Mouse (Mus musculus) cerebellum, postnatal 4 days (tissue): ENCODE results near the gene Tex2.
"Not testable (repeated sequence)": the region's sequence is repeated elsewhere in the genome, so short reads cannot be mapped to it uniquely, and the experiment has no call there.

Experiments used
- DNase-seq, 2 experiments: peaks; one replicate each; pipeline ENCODE4 v3.0.0; 2022; ENCODE audit warnings: low spot score in 2 of 2, mixed read lengths in 1 of 2

Gene Tex2

DNA sequence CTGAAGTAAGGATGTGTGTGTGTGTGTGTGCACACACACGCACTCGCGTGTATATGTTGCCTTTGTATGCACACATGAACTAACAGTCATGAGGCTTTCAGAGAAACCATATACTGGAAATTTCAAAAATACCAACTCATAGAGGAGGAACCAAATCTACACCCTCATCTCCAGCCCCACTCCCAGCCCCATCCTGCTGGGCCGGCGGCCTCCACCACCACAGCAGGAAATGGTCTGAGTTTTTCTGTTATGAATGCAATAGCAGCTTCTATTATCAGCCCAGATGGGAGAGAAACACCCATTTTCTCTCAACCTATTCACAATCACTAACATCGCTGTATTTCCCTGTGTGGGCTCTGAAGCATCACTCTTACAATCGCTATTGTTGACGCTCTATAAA is 8.8 kb upstream of the Tex2 start:
- DNase-seq, result no peak

DNA sequence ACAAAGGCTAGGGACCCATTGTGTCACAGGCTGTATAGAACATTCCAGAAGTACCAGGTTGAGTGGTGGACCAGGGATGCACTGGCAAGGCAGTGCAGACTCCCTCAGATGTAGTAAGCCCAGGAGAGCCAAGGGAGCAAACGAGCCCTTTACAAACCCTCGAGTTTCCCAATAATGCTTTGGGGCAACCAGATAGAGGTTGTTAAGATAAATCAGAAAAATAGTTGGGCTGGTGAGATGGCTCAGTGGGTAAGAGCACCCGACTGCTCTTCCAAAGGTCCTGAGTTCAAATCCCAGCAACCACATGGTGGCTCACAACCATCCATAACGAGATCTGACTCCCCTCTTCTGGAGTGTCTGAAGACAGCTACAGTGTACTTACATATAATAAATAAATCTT is 5.5 kb upstream of the Tex2 start:
- DNase-seq, result not testable (repeated sequence)

DNA sequence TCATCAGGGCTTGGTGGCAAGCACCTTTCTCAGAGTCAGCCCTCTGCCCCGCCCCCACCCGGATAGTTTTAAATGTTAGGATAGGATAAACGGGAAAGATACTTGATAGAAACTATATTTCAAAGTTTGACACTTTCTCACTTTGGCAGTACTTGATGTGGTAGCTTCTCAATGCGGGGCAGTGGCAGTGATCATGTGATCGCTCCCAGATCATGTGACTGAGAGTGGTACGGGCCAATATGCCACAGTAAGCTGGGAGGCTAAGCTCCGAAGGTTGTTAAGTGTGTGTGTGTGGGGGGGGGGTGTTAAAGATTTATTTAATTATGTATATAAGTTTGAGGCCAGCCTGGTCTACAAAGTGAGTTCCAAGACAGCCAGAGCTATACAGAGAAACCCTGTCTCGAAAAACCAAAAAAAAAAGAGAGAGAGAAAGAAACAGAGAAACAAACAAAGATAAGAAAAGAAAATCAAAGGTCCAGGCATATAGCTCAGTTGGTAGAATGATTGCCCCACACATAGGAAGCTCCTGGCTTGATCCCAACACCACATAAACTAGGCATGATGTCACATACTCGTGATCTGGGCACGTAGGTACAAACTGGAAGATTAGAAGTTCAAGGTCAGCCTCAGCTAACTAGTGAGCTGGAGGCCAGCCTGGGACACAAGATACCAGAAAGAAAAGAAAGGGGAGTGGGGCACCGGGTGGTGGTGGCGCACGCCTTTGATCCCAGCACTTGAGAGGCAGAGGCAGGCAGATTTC is 4.8 kb upstream of the Tex2 start:
- DNase-seq, result no peak

DNA sequence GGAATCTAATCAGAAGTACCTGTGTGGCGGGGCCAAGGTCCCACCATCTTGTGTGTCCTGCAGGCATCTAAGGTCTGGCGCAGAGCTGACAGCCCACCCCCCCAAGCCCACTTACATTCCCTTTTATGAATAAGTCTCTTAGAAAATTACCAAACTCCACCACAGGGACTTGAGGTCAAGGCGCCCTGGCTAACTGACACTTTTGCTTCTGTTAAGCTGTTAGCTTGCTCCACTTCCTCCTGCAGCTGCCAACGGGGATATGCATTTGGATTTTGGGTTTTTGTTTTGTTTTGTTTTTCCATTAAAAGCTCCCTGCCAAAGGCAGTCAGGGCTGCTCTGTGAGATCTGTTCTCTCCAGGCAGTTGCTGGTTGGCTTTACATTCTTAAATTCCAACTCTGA is 2.3 kb upstream of the Tex2 start:
- no peak for DNase-seq

DNA sequence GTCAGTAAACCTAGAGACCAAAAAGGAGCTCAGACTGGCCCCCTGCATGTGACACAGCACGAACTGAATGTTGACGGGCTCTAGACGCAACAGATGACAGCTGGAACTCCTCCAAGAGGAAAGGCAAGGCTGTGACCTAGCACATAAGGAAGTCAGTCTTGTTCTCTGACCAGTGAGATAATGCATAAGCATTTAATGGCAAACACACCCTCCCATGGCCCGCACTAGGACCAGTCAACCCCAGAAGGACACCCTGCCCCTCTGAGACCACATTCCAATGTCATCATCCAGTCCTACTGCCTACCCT is 1.1 kb upstream of the Tex2 start:
- no peak for DNase-seq

DNA sequence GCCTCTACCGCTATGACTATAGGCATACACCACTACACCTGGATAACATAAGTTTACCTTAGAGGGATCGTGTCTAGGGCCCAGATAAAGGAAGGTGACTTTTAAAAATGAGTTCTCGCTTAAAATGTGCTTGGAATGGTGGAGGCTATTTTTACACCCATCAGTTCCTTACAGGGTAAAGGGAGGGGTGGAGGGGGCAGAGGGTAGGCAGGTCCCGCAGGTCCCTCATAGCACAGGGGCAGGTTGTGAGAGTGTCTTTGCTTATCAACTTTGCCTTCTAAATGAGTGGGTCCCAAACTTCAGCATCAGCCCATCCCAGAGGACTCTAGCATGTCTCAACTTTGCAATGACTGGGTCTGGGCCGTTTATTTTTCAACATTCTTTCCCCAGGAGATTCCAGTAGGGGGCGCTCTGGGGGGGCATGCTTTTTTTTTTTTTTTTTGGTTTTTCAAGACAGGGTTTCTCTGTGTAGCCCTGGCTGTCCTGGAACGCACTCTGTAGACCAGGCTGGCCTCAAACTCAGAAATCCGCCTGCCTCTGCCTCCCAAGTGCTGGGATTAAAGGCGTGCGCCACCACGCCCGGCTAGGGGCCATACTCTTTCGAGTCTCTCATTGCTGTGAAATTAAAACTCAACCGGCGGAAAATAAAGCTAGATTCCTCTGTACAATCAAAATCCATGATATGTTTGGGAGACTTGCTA is 565 bp upstream of the Tex2 start:
- DNase-seq, result no peak

DNA sequence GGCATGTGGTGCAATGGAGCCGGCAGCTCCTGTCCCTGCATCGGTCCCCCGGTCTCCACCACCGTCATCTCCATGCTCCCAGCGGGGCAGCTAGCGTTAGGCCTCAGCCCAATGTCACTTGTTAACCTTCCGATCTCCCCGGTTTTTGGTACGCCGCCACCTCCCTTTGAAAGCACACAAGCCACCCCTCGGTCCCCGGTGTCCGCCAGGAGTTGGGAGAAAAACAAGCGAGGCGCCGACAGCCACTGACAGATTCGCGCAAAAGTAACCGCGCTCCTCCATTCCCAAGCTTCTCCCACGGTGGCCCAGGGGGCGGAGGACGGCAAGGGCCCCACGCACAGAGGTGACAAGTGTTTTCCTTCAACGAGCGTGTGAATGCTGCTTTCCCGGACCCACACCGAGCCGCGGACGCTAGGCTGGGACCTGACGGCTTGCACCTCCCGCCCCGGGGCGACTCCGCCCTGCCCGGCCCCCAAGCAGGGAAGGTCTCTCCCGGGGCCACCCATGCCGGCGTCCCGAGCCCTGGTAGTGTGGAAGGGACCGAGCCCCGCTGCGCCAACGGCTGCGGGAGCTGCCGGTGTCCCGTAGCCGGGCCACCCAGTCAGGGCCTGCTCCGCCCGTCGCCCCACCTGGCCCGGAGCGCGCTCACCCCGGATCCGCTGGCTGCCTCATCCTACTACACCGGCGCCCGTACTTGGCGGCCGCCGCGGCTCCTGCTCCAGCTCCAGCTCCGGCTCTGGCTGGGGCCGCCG is 838 bp downstream of the Tex2 start:
- peak; percentile 18 to 27 for DNase-seq

DNA sequence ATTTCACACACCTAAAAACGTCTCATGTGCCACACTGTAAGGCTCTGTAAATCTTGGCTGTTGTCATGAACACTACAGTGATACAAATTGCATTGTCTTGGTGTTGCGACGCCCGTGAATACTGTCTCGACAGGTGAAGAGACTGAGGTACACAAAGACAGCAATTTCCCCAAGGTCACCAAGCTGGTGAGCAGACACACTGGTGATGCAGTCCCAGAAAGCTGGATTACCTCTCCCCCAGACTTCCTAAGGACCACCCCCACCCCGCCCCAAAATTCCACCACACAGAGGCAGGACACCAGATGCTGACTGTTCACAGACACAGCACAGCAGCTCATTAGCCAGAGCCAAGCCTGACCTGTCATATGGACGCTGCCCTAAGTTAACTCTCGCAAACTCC is 3.5 kb downstream of the Tex2 start:
- no peak for DNase-seq

DNA sequence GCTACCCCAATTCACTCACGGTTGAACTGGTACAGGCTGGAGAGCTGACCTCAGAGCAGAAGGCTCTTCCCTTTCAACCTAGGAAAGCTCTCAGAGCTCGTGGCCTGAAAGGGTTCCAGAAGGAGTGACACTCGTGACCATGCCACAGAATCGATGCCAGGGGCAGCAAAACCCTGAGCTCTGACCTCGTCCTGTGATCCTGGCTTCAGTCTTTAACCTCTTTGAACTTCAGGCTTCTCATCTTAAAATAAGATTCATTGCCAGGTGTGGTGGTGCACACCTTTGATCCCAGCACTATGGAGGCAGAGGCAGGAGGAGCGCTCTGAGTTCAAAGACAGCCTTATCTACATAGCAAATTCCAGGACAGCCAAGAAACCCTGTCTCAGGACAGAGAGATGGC is 5.9 kb downstream of the Tex2 start:
- no peak for DNase-seq

DNA sequence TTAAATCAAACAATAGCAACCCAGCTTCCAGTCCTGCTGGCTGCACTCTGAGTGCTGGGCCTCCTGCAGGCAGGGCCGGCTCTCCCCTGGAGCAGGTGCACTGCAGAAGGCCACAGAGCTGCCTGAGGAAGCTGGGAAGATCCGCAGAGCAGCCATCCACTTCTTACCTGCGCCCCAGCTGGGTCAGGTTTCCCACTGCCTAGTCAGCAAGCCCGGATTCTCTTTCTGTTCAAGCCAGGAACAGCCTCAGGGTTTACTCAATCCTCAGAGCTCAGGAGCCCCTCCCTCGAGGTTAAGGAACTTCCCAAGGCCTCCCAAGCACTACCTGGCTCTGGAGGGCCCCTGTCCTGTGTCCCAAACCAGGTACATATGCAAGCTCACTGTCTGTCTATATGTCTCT is 7.2 kb downstream of the Tex2 start:
- no peak for DNase-seq

DNA sequence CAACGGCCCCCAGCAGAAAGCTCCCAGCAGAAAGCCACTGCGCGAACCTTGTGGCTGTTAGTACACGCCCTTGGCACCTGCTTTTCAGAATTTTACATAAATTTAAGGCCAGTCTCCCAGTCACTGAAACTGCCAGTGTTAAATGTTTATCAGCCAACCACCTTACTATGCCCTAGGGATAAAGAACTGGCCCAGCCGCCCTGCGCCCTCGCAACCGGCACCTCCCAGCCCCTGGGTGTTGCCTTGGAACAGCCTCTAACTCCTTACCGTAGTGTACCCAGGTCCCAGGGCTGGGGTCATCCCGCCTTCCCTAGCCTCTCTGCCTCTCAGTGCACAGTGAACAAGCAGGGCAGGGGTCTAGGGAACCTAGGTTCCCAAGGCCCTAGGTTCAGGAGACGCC is 10.0 kb downstream of the Tex2 start:
- DNase-seq, result no peak

DNA sequence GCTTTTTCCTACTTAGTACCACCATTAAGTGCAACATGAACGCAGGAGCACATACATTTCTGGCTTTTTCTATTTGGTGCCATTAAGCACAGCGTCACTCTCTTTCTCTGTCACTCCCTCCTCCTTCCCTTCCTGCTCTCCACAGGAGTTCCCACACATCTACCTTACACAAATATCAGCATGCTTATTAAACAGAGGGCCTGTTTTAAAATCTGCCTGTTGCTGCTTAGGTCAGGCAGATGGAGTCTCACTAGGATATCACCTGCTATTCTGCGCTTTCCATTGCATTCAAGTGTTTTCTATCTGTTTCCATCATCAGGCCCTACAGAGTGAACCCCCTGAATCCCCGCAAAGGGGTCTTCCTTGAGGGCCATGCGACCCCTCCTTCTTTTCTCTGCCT is 13.1 kb downstream of the Tex2 start:
- DNase-seq, result no peak

DNA sequence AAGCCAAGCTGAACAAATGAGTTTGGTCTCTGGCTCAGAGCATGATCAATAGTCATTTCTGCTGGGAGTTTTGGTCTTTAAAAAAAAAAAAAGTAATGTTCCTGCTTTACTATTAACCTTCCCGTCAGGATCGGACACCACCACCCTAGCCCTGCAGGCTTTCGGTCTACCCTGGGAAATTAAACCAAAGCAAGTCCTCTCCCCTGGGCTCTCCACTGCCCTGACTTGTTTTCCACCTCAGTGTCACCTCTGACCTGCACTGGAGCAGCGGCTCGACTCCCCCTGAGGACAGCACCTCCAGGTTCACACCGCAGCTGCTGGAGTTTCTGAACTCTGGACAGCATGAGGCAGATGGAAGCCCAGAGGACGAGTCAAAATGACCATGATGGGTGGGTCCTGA is 13.9 kb downstream of the Tex2 start:
- no peak for DNase-seq

DNA sequence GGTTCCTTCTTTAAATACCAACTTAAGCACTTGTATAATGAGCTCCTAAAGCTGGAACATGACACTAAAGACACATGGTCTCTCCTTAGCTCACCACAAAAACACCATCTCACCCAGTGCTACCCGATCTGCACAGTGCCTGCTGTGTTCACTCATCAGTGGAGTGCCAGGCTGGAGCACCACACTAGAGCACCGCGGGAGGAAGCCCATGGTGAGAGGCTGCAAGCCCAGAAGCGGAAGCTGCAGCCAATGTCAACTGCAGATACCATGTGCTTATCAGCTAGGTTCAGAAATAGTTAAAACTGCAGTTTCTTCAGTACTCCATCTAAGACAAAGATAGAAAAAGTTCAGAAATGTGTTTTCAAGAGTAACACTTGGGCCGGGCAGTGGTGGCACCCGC is 14.9 kb downstream of the Tex2 start:
- DNase-seq, result no peak

DNA sequence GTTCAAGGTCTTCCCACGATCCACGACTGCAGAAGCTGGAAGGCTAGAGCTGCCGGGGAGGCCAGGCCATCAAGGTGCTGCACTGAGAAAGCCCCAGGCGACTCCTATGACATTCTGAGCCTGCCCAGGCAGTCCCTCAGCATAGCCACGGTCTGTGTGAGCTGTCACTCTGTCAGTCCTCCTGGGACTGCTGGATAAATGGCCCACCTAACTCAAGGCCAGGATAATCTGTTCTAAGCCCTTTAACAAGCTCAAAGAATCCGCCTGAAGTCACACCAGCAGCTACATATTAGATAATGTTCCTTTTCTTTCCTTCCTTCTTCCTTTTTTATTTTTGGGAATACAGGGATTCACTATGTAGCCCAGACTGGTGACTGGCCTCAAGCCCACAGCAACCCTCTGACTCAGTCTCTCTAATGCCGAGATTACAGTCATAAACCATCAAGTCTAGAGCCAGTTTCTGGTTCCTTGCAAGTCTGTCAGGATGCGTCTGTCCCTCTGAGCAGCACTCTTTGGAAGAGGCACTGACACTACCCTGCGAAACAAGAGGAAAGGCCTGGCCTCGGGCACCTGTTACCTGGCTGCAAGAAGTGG is 15.4 kb downstream of the Tex2 start:
- no peak for DNase-seq

DNA sequence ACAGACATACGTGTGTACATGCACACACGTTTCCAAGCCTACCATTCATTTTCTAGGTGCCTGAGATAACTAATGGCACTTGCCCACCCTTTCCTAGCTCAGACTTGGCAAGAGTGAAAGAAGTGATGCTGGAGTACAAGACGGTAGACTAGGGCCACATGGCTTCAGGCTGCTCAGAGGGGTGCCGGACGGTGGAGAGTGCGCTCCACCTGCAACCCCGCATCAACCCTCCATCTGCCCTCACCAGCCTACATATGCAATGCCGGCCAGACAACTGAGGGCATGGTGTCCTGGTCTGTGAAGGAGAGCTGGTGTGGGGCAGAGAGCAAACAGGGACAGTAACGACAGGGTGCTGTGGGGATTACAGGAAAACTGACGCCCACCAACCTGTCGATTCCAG is 22.0 kb downstream of the Tex2 start:
- no peak for DNase-seq

DNA sequence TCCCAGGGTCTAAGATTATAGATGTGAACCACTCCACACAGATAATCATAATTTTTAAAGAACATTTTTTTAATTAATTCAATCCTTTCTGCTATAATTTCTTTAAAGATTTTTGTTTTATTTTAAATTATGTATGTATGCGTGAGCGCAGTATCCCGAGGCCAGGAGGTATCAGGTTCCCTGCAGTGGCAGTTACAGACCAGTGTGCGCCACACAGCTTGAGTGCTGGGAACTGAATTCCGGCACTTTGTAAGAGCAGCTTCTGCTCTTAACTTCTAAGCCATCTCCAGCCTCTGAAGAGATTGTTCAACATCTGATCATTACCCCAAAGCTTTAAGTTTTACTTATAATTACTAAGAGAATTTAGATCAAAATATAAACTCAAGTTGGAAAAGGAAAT is 23.1 kb downstream of the Tex2 start:
- no peak for DNase-seq

DNA sequence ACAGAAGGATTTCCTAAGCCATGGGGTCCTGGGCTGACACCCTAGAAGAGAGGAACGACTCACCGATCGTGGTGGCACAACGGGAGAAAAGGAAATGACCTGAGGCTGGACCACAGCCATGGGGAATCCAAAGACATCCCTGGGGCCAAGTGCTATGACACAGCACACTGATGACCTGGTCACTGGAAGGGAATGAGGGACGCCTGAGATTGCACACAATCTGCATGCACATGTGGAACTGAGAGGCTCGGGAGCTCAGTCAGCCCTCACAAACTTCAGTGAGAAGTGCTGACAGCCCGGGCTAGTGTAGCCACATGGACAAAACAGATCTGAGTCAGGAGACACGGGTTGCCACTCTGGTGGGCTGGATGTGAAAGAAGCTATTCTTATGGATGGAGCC is 24.4 kb downstream of the Tex2 start:
- DNase-seq, result no peak

DNA sequence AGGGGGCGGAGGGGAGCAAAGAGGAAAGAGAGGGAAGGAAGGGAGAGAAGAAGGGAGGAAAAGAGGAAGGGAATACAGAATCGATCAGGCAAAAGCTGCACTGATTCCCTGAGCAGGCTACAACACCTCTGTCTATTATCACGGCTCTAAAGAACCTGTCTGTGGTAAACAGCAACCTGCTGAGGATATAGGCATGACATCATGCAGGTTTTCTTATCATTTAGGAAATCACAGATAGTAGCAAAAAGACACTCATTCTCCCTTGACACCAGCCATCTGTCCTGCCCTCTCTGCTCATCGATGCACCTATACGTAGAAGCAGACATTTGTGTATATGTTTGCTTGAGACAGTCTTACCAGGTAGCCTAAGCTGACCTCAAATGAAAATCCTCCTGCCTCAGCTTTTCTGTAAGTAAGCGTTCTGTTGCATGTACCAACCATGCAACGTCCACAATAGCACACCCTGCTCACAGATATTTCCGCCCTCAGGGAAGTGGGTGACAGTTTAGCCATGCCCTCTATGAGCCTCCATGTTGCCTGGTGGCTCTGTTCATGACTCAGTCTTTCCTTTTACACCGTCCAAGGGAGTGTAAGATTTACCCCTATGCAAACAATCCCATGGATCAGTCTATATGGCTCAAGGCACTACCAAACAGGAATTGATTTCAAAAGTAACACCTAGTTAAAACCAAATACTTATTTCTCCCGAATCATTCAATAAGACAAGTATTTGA is 25.3 kb downstream of the Tex2 start:
- DNase-seq, result no peak

DNA sequence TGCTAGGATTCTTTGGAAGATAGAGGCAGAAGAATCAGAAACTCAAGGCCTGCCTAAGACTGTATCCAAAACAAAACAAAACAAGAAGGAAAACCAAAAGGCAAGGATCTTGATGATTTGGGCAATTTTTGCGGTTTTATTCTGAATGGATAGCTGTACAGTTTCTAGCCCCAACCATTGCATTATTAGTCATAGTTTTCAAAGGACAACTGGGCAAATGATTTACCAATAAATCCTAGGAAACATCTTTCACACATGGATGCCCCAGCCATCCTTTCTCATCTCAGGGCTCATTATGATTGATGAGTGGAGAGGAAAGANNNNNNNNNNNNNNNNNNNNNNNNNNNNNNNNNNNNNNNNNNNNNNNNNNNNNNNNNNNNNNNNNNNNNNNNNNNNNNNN is 29.4 kb downstream of the Tex2 start:
- no peak for DNase-seq

DNA sequence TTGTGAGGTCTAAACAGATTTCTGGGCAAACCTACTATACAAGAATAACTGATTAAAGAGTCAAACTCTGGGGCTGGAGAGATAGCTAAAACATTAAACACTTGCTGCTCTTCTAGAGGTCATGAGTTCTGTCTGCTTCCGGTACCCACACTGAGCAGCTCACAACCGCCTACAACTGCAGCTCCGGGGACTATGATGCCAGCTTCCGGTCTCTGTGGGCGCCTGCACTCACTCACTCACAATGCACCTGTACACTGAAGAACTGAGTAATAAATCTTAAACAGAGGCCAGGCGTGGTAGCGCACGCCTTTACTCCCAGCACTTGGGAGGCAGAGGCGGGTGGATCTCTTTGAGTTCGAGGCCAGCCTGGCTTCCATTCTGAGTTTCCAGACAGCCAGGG is 31.9 kb downstream of the Tex2 start:
- DNase-seq, result no peak

DNA sequence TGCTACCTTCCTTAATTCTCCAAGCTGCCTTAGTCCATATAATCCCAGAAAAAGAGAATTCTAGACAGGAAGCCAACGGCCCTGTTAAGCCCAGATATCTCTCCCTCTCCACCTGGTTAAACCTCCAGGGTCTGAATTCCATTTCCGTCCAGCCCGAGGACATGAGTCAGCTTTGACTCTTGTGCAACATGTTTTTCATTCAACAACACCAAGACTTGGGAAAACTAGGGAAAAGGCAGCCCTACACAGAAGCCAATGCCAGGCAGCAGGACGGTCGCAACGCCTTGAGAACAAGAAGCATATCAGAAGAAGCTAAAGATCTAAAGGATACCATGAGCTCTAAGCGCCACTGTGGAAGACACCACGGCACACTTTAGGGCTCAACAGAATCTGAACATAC is 32.8 kb downstream of the Tex2 start:
- no peak for DNase-seq
